Mouse (Mus musculus): ENCODE data around the gene Castor1. TPM values are rescaled to one million over a fixed set of nuclear protein-coding genes. Genes with fewer than 3 reads are reported as not detected.
"Not testable (repeated sequence)": the region's sequence is repeated elsewhere in the genome, so short reads cannot be mapped to it uniquely, and the experiment has no call there.

The Castor1 gene
- polyA plus RNA-seq (2017; shearing (Covaris generic)): 10 to 100 TPM; 37.5 to 42.0 TPM

DNA sequence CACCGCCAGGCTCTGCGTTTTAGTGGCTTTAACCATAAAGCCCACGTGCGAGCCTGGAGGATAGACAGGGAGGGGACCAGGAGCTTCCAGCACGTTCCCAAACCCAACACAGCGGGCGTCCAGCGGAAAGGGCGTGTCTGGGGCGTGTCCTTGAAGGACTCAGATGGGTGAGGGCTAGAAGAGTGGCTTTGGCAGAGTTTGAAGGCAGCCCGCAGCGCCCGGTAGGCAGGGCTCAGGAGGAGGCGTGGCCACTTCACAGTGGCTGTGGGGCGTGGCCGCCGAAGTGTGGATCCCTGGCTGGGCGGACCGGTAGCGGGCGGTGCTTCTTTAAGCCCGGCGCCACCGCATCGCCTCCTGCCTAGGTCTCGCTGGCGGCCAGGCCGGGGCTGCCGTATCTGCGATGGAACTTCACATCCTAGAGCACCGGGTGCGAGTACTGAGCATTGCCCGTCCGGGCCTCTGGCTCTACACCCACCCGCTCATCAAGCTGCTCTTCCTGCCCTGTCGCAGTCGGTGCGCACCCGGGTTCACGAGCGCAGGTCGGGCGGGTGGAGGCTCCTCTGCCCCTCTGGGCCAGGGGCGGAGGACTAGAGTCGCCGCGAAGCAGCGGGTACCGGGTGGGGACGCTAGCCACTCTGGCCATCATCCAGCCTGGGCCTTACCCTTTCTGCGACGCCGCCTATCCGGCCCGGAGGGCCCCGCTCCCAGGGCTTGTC is at the start of gene Castor1:
TSS of gene Castor1 (plus strand) at position 312 of the 716 bp plus-strand sequence.
- peak; percentile 91 for ATAC-seq

DNA sequence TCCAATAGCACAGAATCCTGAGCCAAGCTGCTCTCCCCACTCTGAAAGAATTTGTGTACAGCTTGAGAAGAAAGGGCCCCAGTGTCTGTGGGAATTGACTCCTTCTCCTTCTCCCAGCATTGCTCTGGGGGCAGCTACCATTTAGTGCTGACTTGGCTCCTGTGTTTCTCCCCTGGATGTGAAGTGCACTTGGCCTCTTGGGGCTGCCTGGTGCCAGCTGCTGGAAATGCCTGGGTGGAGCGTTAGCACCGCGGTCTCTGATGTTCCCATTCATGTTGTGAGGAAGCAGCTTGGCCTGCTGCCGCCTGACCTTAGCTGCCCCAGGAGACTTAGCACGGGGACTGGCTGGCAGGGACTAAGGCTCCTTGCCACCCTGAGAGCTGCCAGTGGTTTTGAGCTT is 43.4 kb upstream of the Castor1 start:
- ATAC-seq: no peak

DNA sequence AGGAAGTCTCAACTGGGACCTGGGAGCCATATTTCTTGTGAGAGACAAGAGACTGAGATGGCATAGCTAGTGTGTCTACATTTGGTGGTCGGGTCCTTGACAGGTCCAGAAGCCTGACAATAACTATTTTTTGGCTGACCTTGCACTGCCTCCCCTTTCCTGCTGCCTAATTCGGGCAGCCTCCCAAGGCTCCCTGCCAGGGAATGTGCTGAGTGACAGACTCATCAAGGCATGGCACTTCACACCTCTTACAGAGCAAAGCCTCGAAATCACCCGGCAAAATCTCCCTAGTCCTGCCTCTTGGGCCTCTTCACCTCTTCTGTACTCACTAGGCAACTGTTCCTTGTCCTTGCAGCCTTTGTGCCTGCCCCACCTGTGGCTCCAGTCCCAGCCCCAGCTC is 40.3 kb upstream of the Castor1 start:
- ATAC-seq: no peak

DNA sequence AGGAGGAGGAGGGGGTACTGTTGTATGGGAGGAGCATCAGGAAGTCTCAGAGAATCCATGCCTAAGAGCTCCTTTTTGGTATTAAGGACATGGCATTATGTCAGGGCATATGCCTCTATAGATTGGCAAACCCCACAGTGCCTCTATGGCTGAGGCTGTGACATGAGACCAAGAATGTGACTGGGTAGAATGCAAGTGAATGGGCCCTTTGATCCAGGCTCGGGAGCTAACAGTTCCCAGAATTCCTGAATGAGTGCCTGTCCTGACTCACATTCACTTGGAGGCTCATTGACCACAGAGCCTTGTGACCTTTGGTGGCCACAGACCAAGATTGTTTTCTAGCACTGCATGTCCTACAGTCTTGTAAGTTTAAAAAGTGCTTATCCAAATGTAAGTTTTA is 36.0 kb upstream of the Castor1 start:
- no peak for ATAC-seq

DNA sequence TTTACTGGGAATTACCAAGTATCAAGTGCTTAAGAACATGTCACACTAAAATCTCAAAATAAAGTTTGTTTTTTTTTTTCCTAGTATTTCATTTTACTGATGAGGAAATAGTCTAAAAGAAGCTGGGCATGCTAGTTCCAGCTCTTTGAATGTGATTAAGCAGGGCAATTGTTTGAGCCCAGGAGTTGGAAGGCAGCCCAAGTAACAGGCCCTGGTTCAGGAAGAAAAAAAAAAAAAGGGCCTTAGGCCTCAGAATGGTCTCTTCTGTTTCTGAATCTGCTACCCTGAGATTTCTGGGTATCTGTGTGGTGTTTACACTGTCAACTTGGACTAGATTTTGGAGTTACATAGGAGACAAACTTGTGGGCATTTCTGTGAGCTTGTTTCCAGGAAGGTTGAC is 34.5 kb upstream of the Castor1 start:
- ATAC-seq: no peak

DNA sequence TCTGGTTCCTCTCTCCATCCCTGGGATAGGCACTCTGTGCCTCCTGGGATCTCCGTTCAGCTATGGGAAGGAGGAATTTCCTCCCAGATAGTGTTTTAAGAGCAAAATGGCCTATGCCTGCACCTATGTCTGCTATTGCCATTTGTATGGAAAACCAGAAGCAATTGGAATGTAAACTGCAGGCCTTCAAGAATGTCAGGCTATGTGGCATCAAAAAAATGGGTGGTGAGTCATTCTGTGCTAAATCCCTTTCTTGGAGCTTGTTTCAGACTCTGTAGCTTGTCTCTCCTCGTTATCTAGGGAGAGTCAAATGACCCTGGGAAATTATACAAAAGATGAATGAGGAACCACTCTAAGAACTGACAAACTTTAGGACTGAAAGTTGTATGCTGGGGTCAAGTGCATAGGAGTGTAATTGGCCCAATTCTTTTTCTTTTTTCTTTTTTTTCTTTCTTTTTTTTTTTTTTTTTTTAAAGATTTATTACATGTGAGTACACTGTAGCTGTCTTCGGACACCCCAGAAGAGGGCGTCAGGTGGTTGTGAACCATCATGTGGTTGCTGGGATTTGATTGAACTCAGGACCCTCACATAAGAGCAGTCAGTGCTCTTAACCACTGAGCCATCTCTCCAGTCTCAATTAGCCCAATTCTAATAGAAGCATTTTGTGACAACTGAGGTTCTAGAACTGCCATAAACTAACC is 33.6 kb upstream of the Castor1 start:
- no peak for ATAC-seq

DNA sequence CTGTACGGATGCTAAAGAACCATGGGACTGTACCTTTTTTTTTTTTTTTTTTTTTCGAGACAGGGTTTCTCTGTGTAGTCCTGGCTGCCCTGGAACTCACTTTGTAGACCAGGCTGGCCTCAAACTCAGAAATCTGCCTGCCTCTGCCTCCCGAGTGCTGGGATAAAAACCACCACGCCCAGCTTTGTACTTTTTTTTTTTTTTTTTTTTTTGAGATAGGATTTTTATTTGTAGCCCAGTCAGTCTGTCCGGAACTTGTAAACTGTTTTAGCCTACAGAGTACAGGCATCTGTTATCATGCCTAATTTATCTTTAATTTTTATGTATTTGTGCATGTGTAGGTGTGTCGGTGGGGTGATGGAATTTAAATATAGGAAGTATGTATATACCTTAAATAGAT is 32.5 kb upstream of the Castor1 start:
- not testable (repeated sequence) for ATAC-seq

DNA sequence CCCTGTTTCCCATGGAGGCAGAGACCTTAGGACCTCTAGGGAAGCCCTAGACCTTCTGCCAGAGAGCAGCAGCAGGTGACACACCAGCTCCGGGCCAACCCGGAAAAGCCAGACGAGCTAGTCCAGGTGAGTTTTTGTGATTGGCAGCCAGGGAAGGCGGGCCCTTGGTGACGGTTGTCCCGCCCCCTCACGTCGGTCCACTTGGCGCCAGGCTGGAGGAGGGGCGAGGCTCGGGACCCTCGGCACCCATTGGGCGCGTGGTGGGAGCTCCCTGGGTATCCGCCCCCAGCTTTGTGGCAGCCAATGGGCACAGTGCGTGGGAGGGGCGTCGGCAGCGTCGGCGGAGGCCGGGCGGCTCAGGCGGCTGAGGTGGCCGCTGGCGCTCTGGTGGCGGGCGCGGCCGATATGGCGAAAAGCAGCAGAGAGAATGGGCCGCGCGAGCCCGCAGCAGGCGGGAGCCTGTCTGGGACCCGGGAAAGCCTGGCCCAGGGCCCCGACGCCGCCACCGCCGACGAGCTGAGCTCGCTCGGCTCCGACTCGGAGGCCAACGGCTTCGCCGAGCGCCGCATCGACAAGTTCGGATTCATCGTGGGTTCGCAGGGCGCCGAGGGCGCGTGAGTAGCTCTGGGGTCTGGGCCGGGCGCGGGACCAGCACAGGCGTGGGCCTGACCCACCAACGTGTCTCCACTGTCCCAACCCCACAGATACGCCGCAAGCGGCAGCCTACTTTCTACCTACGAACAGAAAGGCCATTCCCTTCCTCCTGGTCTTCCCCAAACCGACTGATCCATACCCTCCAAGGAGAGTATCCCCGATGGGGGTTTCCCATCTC is 31.3 kb upstream of the Castor1 start, which contains the start of gene Tbc1d10a:
TSS of gene Tbc1d10a (plus strand) at position 304 of the 832 bp plus-strand sequence.
- ATAC-seq: peak; percentile 99

DNA sequence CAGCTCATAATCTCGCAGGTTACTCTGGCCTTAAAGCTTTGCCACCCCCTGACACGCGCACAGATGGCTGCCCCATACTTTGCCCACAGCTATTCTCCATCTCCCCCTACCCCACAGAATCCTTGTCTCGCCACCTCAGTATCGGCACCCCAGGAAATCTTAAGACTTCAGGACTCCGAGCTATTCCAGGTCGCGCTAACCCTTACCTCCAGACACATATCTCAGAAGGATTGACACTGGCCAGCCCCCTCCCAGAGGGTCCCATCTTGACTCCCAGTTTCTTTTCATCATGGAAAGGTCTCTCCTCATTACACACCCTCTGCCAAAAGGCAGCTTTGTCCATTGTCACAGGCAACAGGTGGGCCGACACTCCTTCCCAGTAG is 30.7 kb upstream of the Castor1 start:
- ATAC-seq: no peak

DNA sequence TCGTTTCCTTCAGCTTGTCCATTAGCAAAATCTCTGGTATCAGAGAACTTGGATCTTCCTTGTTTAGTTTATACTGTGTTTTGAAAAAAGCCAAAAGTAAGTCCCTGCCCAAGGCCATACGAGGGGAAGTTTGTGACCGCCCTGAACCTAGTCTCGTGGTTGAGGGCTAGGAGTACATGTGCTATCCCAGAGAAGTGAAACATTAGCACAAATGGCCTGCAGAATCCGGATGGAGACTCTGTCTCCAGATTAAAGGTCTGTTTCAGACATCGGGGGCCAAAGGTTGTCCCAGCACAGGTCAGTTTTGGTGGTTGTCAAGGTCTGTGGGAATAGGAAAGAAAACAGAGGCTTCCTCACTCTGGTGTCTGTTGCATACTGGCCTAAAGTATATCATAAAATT is 28.8 kb upstream of the Castor1 start:
- ATAC-seq: no peak

DNA sequence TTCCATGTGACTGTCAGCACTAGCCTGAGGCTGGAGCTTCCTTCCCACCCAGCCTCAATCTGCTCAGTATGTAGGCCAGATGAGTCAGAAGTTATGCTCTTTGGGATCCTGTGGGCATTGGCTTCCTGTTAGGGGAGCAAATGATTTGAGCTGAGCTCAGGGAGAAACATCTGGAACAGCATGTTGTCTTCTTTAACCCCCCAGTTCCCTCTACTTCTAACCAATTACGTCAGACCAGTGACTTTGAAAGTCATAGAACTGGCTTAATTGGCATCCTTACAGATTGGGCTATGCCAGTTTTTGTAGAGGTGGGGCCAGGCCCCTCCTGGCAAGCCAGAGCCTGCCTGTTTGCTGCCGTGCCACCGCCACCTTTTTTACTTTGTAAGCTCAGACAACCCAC is 27.3 kb upstream of the Castor1 start:
- ATAC-seq: no peak

DNA sequence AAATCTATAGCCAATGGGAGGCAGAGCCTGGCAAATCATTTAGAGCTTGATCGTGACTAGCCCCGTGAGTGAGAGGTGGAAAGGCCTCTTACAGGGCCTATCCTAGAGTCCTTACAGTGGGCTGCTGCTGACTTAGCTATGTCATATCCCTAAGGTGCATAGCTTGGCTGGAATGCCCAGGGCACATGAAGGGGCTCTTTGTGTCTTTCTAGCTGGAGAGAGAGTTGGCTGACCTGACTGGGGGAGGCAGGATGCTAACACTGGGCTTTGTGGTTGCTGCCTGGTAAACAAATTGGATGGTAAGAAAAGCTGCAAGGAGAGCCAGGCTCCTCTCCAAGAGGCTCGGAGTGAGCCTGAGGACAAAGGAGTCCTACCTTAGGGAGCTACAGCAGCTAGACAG is 25.3 kb upstream of the Castor1 start:
- ATAC-seq: no peak

DNA sequence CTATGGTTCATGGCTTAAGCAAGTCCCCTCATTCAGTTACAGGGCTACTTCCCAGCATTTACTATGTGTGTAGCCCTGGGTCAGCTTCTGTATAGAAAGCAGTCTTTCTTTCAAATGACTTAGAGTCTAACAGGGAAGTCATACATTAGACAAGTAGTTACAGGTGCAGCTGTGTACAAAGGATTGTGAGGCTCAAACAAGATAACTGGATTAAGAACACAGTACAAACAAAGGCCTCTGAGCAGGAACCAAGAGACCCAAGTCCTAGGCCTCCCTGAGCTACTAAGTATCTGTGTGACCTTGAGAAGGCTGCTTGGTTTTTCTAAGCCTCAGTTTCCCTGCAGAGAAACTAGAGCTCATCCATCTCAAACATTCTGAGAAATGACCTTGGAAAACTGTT is 24.6 kb upstream of the Castor1 start:
- ATAC-seq: no peak

DNA sequence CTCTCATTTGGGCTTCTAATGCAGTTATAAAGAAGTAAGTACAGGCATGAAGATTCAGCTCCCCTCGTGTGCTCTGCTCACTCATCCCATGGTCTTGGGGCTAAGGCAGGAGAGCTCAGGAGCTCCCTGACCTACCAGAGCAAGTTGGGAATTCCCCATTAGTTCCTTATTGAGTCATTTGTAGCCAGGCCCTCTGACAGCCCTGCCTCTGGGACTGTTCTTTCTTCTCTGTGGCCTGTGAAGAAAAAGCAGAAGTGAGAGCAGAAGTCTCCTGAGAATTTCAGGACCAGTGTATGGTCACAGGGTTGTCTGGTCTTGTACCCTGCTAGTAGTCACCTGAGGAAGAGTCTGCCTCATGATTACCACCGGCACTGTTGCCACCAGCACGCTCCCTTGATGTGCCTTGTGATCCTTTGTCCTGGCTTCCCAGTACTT is 22.4 kb upstream of the Castor1 start:
- ATAC-seq: peak; percentile 82

DNA sequence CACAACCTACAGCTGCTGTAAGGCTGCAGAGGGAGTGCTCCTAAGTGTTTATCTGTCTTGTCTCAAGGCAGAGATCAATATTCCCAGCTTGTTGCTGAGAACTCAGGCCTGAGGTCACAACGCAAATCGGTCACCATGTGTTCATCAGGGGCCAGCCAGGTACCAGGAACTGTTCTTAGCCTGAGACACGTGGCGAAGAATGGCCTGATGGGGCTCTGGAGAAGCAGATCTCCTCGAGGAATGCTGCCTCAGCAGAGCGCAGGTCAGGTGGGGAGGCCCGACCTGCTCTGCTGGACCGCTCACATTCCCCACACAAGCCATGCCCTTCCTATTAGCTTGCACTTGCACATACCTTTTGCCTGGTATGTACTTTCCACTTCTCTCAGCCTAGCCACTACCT is 21.4 kb upstream of the Castor1 start:
- no peak for ATAC-seq

DNA sequence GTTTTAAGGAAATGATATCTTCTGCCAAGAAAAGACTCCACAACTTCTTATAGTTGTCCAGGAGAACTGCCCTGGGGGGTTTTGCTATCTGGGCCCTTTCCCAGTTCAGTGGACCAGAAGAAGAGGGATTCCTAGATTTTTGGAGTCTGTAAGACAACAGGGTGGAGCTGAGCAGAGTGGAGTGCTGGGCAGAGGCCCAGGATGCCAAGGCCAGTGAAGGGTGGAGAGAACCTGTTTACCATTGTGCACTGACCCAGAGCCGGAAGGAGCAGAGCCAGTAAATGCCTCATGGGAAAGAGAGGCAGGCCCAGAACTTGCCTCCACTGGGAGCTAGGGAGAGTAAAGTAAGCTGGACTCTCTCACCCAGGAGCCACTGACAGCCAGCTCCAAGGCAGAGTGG is 20.3 kb upstream of the Castor1 start:
- no peak for ATAC-seq

DNA sequence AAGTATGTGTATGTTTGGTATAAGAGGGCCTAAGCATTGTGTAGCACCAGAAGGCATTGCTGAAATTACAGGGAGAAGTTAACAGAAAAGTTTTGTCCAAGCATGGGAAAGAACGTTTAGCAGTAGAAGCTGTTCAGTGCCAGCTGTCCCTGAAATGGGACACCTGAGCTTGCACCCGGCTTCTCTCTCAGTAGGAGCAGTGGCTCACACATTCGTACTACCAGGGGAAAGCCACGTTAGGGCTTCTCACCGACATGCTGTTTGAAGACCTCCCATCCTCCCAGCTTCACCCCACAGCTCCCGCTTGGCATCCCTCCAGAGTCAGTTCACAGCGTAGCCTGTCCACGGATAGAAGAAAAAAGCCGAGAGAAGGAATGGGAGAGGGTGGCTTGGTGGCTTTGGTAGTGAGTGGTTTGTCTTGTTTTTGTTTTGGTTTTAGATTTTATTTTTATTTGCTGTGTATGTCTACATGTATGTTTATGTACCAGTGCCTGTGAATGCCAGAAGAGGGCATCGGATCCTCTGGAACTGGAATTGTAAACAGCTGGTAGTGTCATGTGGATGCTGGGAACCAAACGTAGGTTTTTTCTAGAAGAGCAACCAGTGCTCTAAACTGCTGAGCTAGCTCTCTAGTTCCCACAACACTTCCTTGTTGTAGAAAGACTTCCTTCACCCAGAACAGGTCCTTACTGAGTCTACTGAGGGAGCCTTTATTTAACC is 15.9 kb upstream of the Castor1 start:
- no peak for ATAC-seq

DNA sequence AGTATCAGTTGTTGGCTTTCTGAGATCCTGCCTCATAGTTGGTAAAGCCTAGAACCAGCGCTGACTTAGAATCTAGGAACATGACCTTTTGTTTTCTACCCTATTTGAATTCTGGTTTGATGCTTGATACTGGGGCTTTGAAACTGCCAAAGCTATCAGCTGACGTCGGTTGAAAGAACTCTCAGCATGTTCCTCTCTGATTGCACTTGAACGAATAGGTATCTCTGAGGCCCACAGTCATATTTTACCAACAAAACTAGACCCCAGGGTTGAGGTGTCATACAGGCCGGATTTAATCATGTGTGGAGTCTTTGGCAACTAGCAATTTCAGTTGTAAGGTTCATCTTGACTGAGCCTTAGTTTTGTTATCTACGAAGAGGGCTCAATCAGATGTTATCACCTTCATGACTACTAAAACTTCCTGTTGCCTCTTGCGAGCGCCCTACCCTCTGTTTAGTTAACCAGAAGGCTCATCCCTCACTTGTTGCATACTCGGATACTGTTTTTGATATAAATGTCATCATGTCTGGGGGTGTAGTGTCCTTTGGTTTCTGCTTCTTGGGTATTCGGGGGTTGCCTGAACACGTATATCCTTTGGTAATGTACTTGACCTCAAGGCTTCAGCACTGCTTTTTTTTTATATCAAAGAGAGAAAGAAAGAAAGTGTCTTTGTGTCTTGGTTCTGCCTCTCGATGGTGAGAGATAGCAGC is 14.9 kb upstream of the Castor1 start:
- ATAC-seq: peak; percentile 60

DNA sequence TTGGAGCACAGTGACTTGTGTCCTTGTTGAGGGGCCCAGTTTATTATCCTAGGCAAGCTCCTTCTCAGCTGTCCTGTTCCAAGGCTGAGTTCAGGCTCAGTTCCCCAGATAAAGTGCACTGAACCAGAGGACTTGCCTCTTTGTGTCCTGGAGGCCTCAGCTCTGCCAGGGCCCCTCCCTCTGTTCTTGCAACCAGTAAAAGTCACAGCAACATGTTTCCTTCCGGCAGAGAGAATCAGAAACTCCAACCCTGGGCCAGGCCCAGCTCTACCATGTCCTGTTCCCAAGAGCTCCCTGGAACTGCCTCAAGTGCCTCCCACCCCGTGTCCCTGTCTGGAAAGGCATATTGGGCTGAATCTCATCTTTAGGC is 14.3 kb upstream of the Castor1 start:
- peak; percentile 47 for ATAC-seq

DNA sequence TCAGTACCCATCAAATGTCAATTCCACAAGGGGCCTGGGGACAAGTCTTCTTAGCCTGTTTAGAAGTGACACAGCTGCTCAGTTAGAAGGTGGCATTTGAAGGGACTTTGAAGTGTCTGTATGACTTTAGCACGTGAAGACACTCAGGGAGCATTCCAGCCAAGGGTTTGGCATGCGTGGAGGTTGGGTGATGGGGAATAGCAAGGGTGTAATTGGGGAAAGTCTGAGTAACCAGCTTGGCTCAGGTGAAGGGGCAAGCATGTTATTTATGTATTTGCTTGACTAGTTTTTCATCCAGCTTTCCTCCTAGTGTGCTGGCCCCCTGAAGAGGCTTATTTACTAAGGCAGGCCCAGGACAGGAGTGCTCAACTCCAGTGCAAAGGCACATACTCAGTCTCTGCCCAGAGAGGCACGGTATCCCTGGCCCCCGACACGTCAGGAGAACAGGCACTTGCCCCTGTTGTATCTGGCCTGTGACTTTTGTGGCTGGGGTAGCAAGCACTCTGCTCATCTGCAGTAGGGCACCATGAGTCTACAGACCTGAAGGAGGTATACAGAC is 12.8 kb upstream of the Castor1 start:
- ATAC-seq: no peak

DNA sequence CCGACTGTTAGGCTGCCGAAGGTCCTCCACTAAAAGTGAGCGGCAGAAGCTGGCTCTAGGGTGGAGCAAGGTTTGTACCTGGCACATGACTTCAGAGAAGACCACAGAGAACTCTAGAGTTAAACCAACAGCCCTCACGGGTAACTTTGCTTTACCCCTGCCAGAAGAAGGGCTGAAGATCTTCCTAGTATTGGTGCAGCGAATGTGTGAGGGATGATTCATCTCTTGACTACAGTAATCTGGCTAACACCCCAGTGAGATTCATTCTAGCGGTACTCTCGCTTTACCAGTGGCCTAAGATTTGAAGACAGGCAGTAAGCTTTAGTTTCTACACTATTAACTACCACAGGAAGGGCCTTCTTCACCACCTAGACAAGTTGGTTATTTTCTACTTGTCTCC is 12.1 kb upstream of the Castor1 start:
- peak; percentile 26 for ATAC-seq

DNA sequence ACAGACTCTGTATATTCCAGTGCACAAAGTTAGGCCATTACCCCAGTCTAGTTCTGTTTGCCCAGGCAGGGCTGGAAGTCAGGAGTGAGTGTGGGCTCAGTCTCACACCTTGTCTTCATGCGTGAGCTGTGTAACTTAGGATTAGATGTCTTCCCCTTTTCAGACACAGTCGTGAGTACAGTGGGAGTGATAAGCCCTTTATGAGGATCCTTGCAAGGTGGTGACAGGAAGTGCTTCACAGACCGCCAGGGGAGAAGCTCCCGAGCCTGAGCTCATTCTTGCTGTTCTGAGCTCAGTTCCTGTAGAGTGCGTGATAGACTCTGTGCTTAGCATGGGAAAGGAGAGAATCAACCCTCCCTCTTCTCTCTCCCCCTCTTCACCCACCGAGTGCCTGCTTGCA is 11.5 kb upstream of the Castor1 start:
- ATAC-seq: peak; percentile 60
